22 mouse cellular contexts compared by ENCODE assay signal in the genomic region with DNA sequence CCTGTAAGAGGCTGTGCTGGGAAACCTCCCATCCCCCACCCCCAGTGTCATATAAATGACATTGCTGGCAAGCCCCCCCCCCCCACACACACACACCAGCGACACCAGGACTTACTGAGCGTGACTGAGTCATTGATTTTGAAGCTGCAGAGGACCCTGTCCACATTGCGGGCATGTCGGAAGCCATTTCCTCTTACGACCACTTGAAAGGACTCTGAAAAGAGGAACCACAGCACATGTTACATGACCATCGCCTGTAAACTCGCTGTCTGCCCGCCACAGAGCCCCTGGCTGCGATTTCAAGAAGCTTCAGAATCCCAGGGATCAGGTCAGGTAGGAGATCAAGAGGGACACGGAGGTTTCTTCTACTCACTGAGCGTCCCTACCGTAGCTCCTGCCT.
DNase-seq lines count a peak whose midpoint lies in the region; ATAC-seq and TF ChIP-seq lines count a peak whose summit lies in the region.
"Had no signal": no experiment of that assay in that cellular context is flagged by ENCODE, and none has a peak within 500 bp of the region (broad histone marks: within the 10 kb centered on the region; RNA-seq: fewer than 3 reads in every experiment).

No protein-coding gene starts in this region.

- H3K27me3 ChIP-seq in MEL (ENCODE audit: control insufficient read depth in 1 of 2, insufficient read depth in 2 of 2, low read length in 2 of 2), result peaks cover 5 to 8% of the 10 kb centered on the region in 2 experiments
- H3K27me3 ChIP-seq in embryonic facial prominence, embryonic 15.5 days, result no peaks in the 10 kb centered on the region
- H3K27me3 ChIP-seq in hindbrain, embryonic 12.5 days, result no peaks in the 10 kb centered on the region
- H3K27me3 ChIP-seq in midbrain, embryonic 16.5 days (ENCODE audit: control insufficient read depth, insufficient read depth, low read depth, low read length), result no peaks in the 10 kb centered on the region
- H3K27me3 ChIP-seq: heart, embryonic 15.5 days; midbrain, embryonic 12.5 days had no signal

- no peaks in the 10 kb centered on the region for H3K36me3 ChIP-seq in MEL (ENCODE audit: control insufficient read depth in 1 of 2, insufficient read depth in 2 of 2, low read length in 2 of 2)
- H3K36me3 ChIP-seq in embryonic facial prominence, embryonic 15.5 days, result peaks cover 11% of the 10 kb centered on the region; the same call in 1 of the 2 replicates
- H3K36me3 ChIP-seq in hindbrain, embryonic 12.5 days, result 0 out of 2 replicates have a peak, but pooled peaks cover 5% of the 10 kb centered on the region
- no peaks in the 10 kb centered on the region for H3K36me3 ChIP-seq in midbrain, embryonic 16.5 days (ENCODE audit: control insufficient read depth, insufficient read depth, low read length)
- H3K36me3 ChIP-seq: G1E; heart, embryonic 15.5 days; liver, embryonic 13.5 days; midbrain, embryonic 12.5 days had no signal

- peak; percentile 44 for DNase-seq in A20 (ENCODE audit: low read depth, low spot score)
- DNase-seq in MEL (ENCODE audit: low read depth, low spot score), result peak; percentile 7
- DNase-seq in natural killer cell, adult 2 months (ENCODE audit: low spot score in 2 of 2), result peak; percentile 7 to 19
- DNase-seq in ovary, postnatal 14 days (ENCODE audit: low spot score), result no peak
- DNase-seq: adrenal gland, postnatal 25 days; cerebellum, adult 2 months; cerebellum, postnatal 36 days; gastrocnemius, postnatal 25 days; kidney, adult 18-20 months; kidney, postnatal 10 days; liver, embryonic 13.5 days; retina, postnatal 1 day had no signal

- no peak overlapping the region for H3K4me3 ChIP-seq in MEL (ENCODE audit: control insufficient read depth in 1 of 2, insufficient read depth in 1 of 2, low read depth in 2 of 2, low read length in 2 of 2)
- H3K4me3 ChIP-seq in embryonic facial prominence, embryonic 15.5 days (replicated peaks), result no peak overlapping the region
- no peak overlapping the region for H3K4me3 ChIP-seq in hindbrain, embryonic 12.5 days
- H3K4me3 ChIP-seq in midbrain, embryonic 16.5 days (ENCODE audit: low read depth, low read length), result no peak overlapping the region
- H3K4me3 ChIP-seq: erythroblast, embryonic 14.5 days; heart, embryonic 15.5 days; liver, embryonic 13.5 days; midbrain, embryonic 12.5 days had no signal

- no peak for TF ChIP-seq RAD21 in MEL (IDR thresholded peaks at IDR 0.05; ENCODE audit: low read depth, low read length)

- no peaks in the 10 kb centered on the region for H3K9me3 ChIP-seq in MEL (replicated peaks; ENCODE audit: insufficient read depth, low read length)
- H3K9me3 ChIP-seq in embryonic facial prominence, embryonic 15.5 days (replicated peaks), result no peaks in the 10 kb centered on the region
- H3K9me3 ChIP-seq in hindbrain, embryonic 12.5 days (replicated peaks), result no peaks in the 10 kb centered on the region
- no peaks in the 10 kb centered on the region for H3K9me3 ChIP-seq in midbrain, embryonic 16.5 days (replicated peaks; ENCODE audit: control insufficient read depth, low read length, poor library complexity, severe bottlenecking)
- H3K9me3 ChIP-seq: G1E; heart, embryonic 15.5 days; liver, embryonic 13.5 days; midbrain, embryonic 12.5 days had no signal

- H3K9ac ChIP-seq in MEL (ENCODE audit: control insufficient read depth, low read depth, low read length, poor library complexity, severe bottlenecking), result no peak overlapping the region
- no peak overlapping the region for H3K9ac ChIP-seq in embryonic facial prominence, embryonic 15.5 days
- no peak overlapping the region for H3K9ac ChIP-seq in hindbrain, embryonic 12.5 days
- H3K9ac ChIP-seq in midbrain, embryonic 16.5 days (ENCODE audit: low read depth, low read length), result no peak overlapping the region
- H3K9ac ChIP-seq: heart, embryonic 15.5 days; liver, embryonic 13.5 days; midbrain, embryonic 12.5 days had no signal

- 78% methylated on average over 12 of the region's 12 CpGs for WGBS in embryonic facial prominence, embryonic 15.5 days
- 78% methylated on average over 12 of the region's 12 CpGs for WGBS in hindbrain, embryonic 12.5 days
- WGBS in midbrain, embryonic 16.5 days, result 86% methylated on average over 12 of the region's 12 CpGs

- no peak for ATAC-seq in embryonic facial prominence, embryonic 15.5 days (ENCODE audit: insufficient number of reproducible peaks, low FRiP score, low TSS enrichment, low read depth)
- no peak for ATAC-seq in hindbrain, embryonic 12.5 days (ENCODE audit: low FRiP score)
- no peak for ATAC-seq in midbrain, embryonic 16.5 days
- ATAC-seq: CD4-positive, CD25-positive, alpha-beta regulatory T cell, adult 4 months; forebrain, embryonic 14.5 days had no signal

- TF ChIP-seq POLR2A in MEL (IDR thresholded peaks at IDR 0.05; ENCODE audit: control insufficient read depth in 1 of 2, insufficient read depth in 1 of 2, low read depth in 1 of 2, low read length in 2 of 2, poor library complexity in 1 of 2), result no peak

- TF ChIP-seq EP300 in MEL (IDR thresholded peaks at IDR 0.05; ENCODE audit: low read depth in 1 of 2, low read length in 2 of 2), result no peak

- H3K27ac ChIP-seq in MEL (ENCODE audit: control insufficient read depth, low read depth, low read length), result no peak overlapping the region
- H3K27ac ChIP-seq in embryonic facial prominence, embryonic 15.5 days (replicated peaks), result peak overlapping the region; percentile 63
- no peak overlapping the region for H3K27ac ChIP-seq in hindbrain, embryonic 12.5 days
- no peak overlapping the region for H3K27ac ChIP-seq in midbrain, embryonic 16.5 days (ENCODE audit: low read length)
- H3K27ac ChIP-seq: heart, embryonic 15.5 days; liver, embryonic 13.5 days; macrophage; midbrain, embryonic 12.5 days had no signal

- H3K4me2 ChIP-seq in embryonic facial prominence, embryonic 15.5 days (replicated peaks), result no peak overlapping the region
- no peak overlapping the region for H3K4me2 ChIP-seq in hindbrain, embryonic 12.5 days (replicated peaks)
- H3K4me2 ChIP-seq in midbrain, embryonic 16.5 days (ENCODE audit: low read length), result no peak overlapping the region
- H3K4me2 ChIP-seq: heart, embryonic 15.5 days; liver, embryonic 13.5 days; midbrain, embryonic 12.5 days had no signal

- no peaks in the 10 kb centered on the region for H3K79me2 ChIP-seq in MEL (ENCODE audit: control insufficient read depth, insufficient read depth, low read length, poor library complexity)

- no peaks in the 10 kb centered on the region for H3K4me1 ChIP-seq in MEL (ENCODE audit: control insufficient read depth in 1 of 2, insufficient read depth in 2 of 2, low read length in 2 of 2)
- peaks cover 63% of the 10 kb centered on the region for H3K4me1 ChIP-seq in embryonic facial prominence, embryonic 15.5 days
- 0 out of 2 replicates have a peak, but pooled peaks cover 7% of the 10 kb centered on the region for H3K4me1 ChIP-seq in hindbrain, embryonic 12.5 days
- no peaks in the 10 kb centered on the region for H3K4me1 ChIP-seq in midbrain, embryonic 16.5 days (ENCODE audit: control insufficient read depth, insufficient read depth, low read length)
- H3K4me1 ChIP-seq: liver, embryonic 13.5 days; midbrain, embryonic 12.5 days had no signal

- TF ChIP-seq CTCF in MEL (IDR thresholded peaks at IDR 0.05 in 2 of 3, conservative IDR thresholded peaks at IDR 0.05 in 1 of 3; ENCODE audit: control insufficient read depth in 1 of 3, insufficient read depth in 1 of 3, low read depth in 2 of 3, low read length in 3 of 3, poor library complexity in 1 of 3, severe bottlenecking in 1 of 3), result no peak

TF ChIP-seq in MEL, 35 proteins besides CTCF, POLR2A, EP300 and RAD21:
- TF ChIP-seq GABPA (IDR thresholded peaks at IDR 0.05; ENCODE audit: low read depth, low read length), result no peak
- no peak for TF ChIP-seq NELFE (IDR thresholded peaks at IDR 0.05; ENCODE audit: low read depth, low read length)
- TF ChIP-seq ZNF384 (IDR thresholded peaks at IDR 0.05; ENCODE audit: low read depth, low read length), result no peak
- no peak for TF ChIP-seq SIN3A (IDR thresholded peaks at IDR 0.05; ENCODE audit: low read length)
- no peak for TF ChIP-seq MAFK (IDR thresholded peaks at IDR 0.05; ENCODE audit: borderline replicate concordance, low read depth, low read length)
